Mouse (Mus musculus) forebrain, embryonic 14.5 days (tissue): ENCODE data around the gene Ahnak. TPM values are rescaled to one million over a fixed set of nuclear protein-coding genes. Genes with fewer than 3 reads are reported as not detected.

Source experiments
- ATAC-seq: fragments of 200-750 bp; cut with Nextera tagmentation; 2 replicates; pipeline ENCODE4 v1.8.0; 2017; ENCODE audit warnings: mild to moderate bottlenecking, moderate library complexity
- DNase-seq: peaks from one replicate; pipeline ENCODE4 v3.0.0-alpha.2; 2015; ENCODE audit warnings: low spot score
- H3K27ac ChIP-seq: fragments of 300-500 bp; sonication (generic); 2 replicates; pipeline ENCODE4 v1.5.1; 2014; ENCODE audit warnings: low read depth, mild to moderate bottlenecking, control low read depth, low read length, moderate library complexity
- H3K27me3 ChIP-seq: fragments of 300-500 bp; sonication (generic); replicated peaks from 2 replicates; pipeline ENCODE4 v1.6.1; 2014; ENCODE audit warnings: low read length, control low read depth, mixed read lengths; ENCODE audit not compliant: control insufficient read depth, insufficient read depth
- H3K36me3 ChIP-seq: fragments of 300-500 bp; sonication (generic); 2 replicates; pipeline ENCODE4 v1.6.1; 2014; ENCODE audit warnings: low read length, control low read depth; ENCODE audit not compliant: control insufficient read depth, insufficient read depth
- H3K4me1 ChIP-seq: fragments of 300-500 bp; sonication (generic); 2 replicates; pipeline ENCODE4 v1.6.1; 2014; ENCODE audit warnings: antibody characterized with exemption, low read length, control low read depth; ENCODE audit not compliant: control insufficient read depth, insufficient read depth
- H3K4me2 ChIP-seq: fragments of 300-500 bp; sonication (generic); 2 replicates; pipeline ENCODE4 v1.6.1; 2014; ENCODE audit warnings: mild to moderate bottlenecking, control low read depth, low read length
- H3K4me3 ChIP-seq: fragments of 300-500 bp; sonication (generic); 2 replicates; pipeline ENCODE4 v1.5.1; 2014; ENCODE audit warnings: low read depth, low read length, control low read depth
- H3K9ac ChIP-seq: fragments of 300-500 bp; sonication (generic); 2 replicates; pipeline ENCODE4 v1.6.1; 2014; ENCODE audit warnings: mild to moderate bottlenecking, low read length, control low read depth, moderate library complexity
- H3K9me3 ChIP-seq: fragments of 300-500 bp; sonication (generic); replicated peaks from 2 replicates; pipeline ENCODE4 v1.6.1; 2016; ENCODE audit warnings: low read length, control low read depth, mixed read lengths; ENCODE audit not compliant: control insufficient read depth
- WGBS: fragments of 180-500 bp; shearing (Covaris S2); extraction: QIAGEN DNeasy Blood & Tissue Kit; methylation state at CpG from one replicate; pipeline ENCODE4 v1.1.7; 2014; 5-methylcytosine and 5-hydroxymethylcytosine counted together
- polyA plus RNA-seq: library from polyadenylated mRNA; unstranded; fragments of >200 nt; fragmentation: Nextera tagmentation; extraction: Ambion mirVana; gene quantifications from 2 replicates; pipeline ENCODE4 v1.2.1, GENCODE M21; 2014

The Ahnak gene
- polyA plus RNA-seq = 2.6 and 4.5 TPM in 2 replicates

DNA sequence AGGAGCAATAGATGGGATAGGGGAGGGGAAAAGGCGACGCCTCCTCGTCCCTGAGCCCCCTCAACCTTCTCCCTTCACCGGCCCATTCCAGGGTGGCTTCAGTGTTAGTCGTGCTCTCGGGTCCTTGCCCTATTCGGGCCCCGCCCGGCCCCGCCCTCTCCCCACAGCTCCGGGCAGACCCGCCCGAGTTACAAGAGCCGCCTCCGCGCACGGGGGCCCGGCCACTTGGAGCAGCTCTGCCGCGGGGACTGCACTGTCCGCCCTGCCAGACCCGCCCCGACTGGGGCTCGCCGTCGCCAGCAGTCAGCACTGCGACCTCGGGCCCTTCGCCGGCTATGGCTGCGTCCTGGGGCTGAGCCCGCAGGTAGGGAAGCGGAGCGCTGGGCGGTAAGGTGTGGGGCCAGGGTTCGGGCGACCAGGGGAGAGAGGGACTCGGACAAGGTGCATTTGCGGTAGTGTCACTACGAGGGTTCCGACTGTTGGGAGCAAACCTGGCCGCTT lies at the start of gene Ahnak:
Gene Ahnak, plus strand, starts transcription at position 219 of the 501 bp plus-strand sequence.
- Histone ChIP-seq H3K4me2 (peak within 1 kb of the TSS; percentile 89), H3K27me3 (peaks cover 11% of the 10 kb centered on the region; the same call in 1 of the 2 replicates), H3K36me3 (no peaks in the 10 kb centered on the region), H3K27ac (no peak within 1 kb of the TSS), H3K4me3 (peak within 1 kb of the TSS; percentile 38), H3K9ac (peak within 1 kb of the TSS; percentile 64), H3K9me3 (no peaks in the 10 kb centered on the region), H3K4me1 (peaks cover 28% of the 10 kb centered on the region)
- no peak for DNase-seq
- WGBS = under 1% methylated on average over 42 of the region's 42 CpGs
- ATAC-seq = peak; percentile 19

DNA sequence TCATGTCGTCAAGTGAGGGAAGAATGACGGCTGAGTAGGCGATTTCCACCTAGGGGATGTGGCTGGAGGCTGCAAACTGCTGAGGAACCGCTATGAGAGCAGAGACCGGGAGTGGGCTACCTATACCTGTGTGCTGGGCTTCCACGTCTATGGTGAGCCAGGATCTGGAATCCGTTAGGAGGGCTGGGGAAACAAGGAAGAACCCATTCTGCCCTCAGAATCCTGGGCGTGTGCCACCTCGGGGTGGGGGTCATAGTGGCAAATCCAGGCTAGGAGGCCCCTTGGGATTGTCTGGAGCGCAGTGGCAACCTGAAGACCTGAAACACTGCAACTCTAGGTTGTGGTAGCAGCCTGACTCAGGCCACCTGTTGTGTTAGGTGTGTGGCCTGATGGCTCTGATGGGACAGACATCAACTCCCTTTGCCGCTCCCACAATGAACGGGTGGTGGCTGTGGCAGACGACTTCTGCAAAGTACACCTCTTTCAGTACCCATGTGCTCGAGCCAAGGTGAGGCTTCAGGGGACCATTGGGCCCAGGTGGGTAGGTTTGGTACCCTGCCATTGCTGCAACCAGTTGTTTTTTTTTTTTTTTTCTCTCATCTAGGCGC lies 48.5 kb upstream of the Ahnak start:
- Histone ChIP-seq H3K27me3 (no peaks in the 10 kb centered on the region), H3K27ac (peak overlapping the region; percentile 95; the same call in 1 of the 2 replicates), H3K4me1 (peaks cover 25% of the 10 kb centered on the region), H3K4me3 (no peak overlapping the region), H3K9ac (peak overlapping the region; percentile 99), H3K9me3 (no peaks in the 10 kb centered on the region), H3K4me2 (no peak overlapping the region; the same call in 1 of the 2 replicates), H3K36me3 (peaks cover 17% of the 10 kb centered on the region)
- no peak for DNase-seq
- 83% methylated on average over 15 of the region's 15 CpGs for WGBS
- no peak for ATAC-seq

DNA sequence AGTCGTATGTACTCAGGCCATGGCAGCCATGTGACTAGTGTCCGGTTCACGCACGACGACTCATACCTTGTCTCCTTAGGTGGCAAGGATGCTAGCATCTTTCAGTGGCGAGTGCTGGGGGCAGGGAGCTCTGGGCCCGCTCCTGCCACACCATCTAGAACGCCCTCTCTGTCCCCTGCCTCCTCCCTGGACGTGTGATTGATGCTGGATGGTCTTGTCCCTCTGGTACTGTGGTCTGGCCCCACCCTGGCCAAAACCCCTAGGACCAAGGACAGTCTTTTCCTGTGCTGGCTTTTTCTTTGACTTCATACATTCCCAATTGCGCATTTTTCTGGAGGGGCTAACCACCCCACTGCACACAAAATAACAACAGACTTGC lies 48.0 kb upstream of the Ahnak start:
- WGBS = 25% methylated on average over 10 of the region's 10 CpGs
- no peak for DNase-seq
- peak overlapping the region; percentile 68 for H3K4me2 ChIP-seq

DNA sequence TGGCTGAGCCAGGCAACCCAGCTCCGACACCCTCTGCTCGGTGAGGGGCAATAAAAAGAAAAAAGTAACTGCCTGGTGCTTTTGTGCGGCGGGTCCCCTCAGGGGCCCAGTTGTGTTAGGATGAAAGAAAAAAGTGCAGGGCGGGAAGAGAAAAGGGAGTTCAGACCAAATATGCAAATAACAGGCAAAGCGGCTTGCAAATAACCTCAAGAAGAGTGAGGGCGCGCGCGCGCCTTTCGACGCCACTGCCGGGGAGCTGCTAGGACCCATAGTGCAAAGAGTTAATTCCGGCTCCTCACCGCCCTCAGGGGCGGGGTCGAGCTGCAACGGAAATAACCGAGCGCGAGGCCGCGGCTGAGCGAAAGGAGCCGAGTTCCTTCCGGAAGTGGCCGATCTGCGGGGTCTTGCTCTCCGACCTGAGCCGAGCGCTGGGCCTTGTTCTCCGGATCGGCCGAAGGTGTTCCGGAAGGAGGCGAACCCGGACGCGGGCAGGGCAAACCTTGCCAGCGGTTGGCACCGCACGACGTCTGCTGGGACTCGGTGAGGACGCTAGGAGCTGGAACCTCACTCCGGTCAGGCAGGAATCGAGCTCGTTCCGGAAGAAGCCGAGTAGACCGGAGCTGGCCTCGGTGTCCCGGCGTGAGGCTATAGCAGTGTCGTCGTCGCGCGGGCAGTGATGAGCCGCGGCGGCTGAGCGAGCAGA lies 47.4 kb upstream of the Ahnak start, which contains the start of gene Mta2:
Gene Mta2, plus strand, starts transcription at position 361 of the 703 bp plus-strand sequence.
- peak; percentile 98 for DNase-seq
- H3K4me3 ChIP-seq = peak within 1 kb of the TSS; percentile 99
- H3K27ac ChIP-seq = peak within 1 kb of the TSS; percentile 95
- H3K4me1 ChIP-seq = peaks cover 25% of the 10 kb centered on the region
- H3K9ac ChIP-seq = peak within 1 kb of the TSS; percentile 99
- H3K4me2 ChIP-seq = peak within 1 kb of the TSS; percentile 68
- peaks cover 27% of the 10 kb centered on the region for H3K36me3 ChIP-seq
- ATAC-seq = peak; percentile 96
- no peaks in the 10 kb centered on the region for H3K9me3 ChIP-seq
- WGBS = under 1% methylated on average over 64 of the region's 64 CpGs
- no peaks in the 10 kb centered on the region for H3K27me3 ChIP-seq

More for the DNA sequence above, 48.0 kb upstream of the Ahnak start:
- peak overlapping the region; percentile 99 for H3K9ac ChIP-seq
- no peaks in the 10 kb centered on the region for H3K9me3 ChIP-seq
- H3K36me3 ChIP-seq = peaks cover 22% of the 10 kb centered on the region
- peak; percentile 25; the same call in 1 of the 2 replicates for ATAC-seq
- peak overlapping the region; percentile 95 for H3K27ac ChIP-seq
- peak overlapping the region; percentile 99 for H3K4me3 ChIP-seq
- H3K4me1 ChIP-seq = peaks cover 25% of the 10 kb centered on the region
- H3K27me3 ChIP-seq = no peaks in the 10 kb centered on the region

DNA sequence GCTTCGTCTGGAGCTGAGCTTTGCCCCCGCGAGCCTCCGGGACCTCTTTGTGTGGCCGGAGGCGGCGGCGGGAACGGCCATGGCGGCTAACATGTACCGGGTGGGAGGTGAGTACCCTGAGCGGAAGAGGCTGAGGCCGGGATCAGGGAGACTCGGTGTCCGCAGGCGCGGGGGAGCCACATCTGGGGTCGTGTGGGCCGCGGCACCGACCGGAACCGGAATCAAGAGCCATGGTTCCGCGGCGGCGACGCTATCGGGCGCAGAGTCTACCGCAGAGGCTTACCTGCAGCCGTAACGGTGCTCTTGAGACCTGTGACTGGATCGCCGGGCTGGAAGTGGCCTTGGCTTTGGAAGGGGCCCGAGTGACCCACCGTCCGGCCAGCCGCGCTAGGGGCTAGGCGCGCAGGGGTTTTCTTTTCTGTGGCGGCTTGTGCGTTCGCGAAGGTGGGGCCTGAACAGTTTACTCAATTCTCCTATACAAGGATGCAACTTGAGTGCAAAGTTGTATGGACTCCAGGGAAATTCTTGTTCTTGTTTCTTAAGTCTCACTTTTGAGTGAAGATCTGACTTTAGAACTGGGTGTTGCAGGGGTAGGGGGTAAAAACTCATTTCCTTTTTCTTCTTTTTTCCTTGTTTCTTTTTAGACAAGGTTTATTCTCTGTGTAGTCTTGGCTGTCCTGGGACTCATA lies 46.7 kb upstream of the Ahnak start:
- Histone ChIP-seq H3K9me3 (no peaks in the 10 kb centered on the region), H3K36me3 (peaks cover 34% of the 10 kb centered on the region), H3K4me1 (peaks cover 25% of the 10 kb centered on the region), H3K27me3 (no peaks in the 10 kb centered on the region), H3K27ac (peak overlapping the region; percentile 95), H3K4me2 (peak overlapping the region; percentile 68), H3K9ac (peak overlapping the region; percentile 99), H3K4me3 (peak overlapping the region; percentile 99)
- ATAC-seq (peak; percentile 35), DNase-seq (no peak)
- WGBS = 0% methylated on average over 46 of the region's 46 CpGs

DNA sequence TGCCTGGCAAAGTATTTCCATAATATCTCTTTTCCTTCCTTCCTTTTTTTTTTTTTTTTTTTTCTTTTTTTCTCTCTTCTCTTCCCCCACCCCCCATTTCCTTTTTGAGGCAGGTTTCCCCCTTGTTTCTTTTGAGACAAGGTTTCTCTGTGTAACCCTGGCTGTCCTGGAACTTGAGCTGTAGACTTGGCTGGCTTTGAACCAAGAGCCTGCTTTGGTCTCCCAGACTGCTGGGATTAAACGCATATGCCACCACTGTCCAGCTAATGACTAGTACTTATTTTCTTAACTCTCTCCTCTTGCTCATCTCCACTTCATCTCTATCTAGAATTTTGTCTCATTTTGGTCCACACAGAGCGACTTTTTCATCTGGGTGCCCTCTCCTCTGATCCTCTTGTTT lies 46.0 kb upstream of the Ahnak start:
- H3K27ac ChIP-seq = no peak overlapping the region
- H3K4me1 ChIP-seq = peaks cover 25% of the 10 kb centered on the region
- 65% methylated on average over 2 of the region's 2 CpGs for WGBS
- no peaks in the 10 kb centered on the region for H3K27me3 ChIP-seq
- H3K4me3 ChIP-seq = peak overlapping the region; percentile 99
- H3K4me2 ChIP-seq = peak overlapping the region; percentile 68
- peak overlapping the region; percentile 99 for H3K9ac ChIP-seq
- ATAC-seq (no peak), DNase-seq (no peak)
- no peaks in the 10 kb centered on the region for H3K9me3 ChIP-seq
- peaks cover 41% of the 10 kb centered on the region for H3K36me3 ChIP-seq

DNA sequence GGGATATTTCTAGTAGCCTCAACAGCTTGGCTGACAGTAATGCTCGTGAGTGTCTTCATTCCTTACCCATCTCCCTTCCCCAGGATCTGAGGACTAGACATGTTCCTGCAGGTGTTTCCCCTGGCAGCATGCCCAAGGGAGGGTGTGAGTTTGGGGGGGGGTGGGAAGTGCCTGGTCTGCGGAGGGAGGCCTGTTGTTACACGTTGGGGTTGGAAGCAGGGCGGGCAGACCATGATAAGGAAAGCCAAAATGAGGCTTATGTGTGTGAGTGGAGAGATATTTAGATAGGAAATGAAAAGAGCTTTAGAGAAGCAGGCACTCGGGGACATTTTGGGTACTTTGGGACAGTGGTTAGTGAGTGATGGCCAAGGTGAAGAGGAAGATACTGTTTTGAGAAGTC lies 45.0 kb upstream of the Ahnak start:
- 52% methylated on average over 5 of the region's 5 CpGs for WGBS

DNA sequence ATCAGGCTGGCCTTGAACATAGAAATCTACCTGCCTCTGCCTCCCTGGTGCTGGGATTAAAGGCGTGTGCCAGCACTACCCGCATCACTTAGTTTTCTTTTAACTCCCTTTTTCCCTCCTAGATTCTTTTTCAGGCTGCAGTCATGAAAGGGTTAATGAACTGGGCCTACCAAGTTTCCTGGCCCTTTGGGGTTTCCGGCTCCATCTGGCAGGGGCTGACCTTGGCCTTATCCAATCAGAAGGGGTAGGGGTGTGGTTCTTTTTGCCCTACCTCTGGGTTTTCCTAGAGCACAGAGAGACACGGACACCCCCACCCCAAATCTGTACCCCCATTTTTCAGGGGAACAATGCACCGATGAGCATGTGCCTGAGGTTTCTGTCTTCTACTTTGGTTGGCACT lies 44.3 kb upstream of the Ahnak start:
- Histone ChIP-seq H3K4me3 (no peak overlapping the region), H3K27ac (no peak overlapping the region), H3K9me3 (no peaks in the 10 kb centered on the region), H3K4me1 (peaks cover 25% of the 10 kb centered on the region), H3K27me3 (no peaks in the 10 kb centered on the region), H3K4me2 (peak overlapping the region; percentile 33; the same call in 1 of the 2 replicates), H3K36me3 (peaks cover 56% of the 10 kb centered on the region), H3K9ac (peak overlapping the region; percentile 46)
- no peak for ATAC-seq
- 31% methylated on average over 5 of the region's 5 CpGs for WGBS
- peak; percentile 71 for DNase-seq

More for the DNA sequence above, 45.0 kb upstream of the Ahnak start:
- no peak for DNase-seq
- Histone ChIP-seq H3K9me3 (no peaks in the 10 kb centered on the region), H3K9ac (peak overlapping the region; percentile 22; the same call in 1 of the 2 replicates), H3K4me1 (peaks cover 25% of the 10 kb centered on the region), H3K4me3 (no peak overlapping the region), H3K27ac (peak overlapping the region; percentile 30; the same call in 1 of the 2 replicates), H3K4me2 (peak overlapping the region; percentile 68; the same call in 1 of the 2 replicates), H3K27me3 (no peaks in the 10 kb centered on the region), H3K36me3 (peaks cover 51% of the 10 kb centered on the region)
- no peak for ATAC-seq
